Mouse (Mus musculus) duodenum, adult 2 months (tissue): Measurements from ENCODE around the gene Tnnc1. TPM values are rescaled to one million over a fixed set of nuclear protein-coding genes. Genes with fewer than 3 reads are reported as not detected.

Experiments
- polyA plus RNA-seq: library from polyadenylated mRNA; depleted of rRNA; stranded (reverse); fragments of >200 nt; gene quantifications from 2 replicates; pipeline ENCODE4 v1.2.3, GENCODE M21; 2012; ENCODE audit warnings: low replicate concordance; rRNA removed

The Tnnc1 gene
- polyA plus RNA-seq, result not detected in 2 replicates

GRCm38 (mm10) chr14:31208084-31208483, at the start of gene Tnnc1:
TSS of gene Tnnc1 (plus strand) at chr14:31208312.

GRCm38 (mm10) chr14:31168425-31168824, 39.7 kb upstream of the Tnnc1 start, which contains the start of gene Stab1:
TSS of gene Stab1 (minus strand) at chr14:31168641.

GRCm38 (mm10) chr14:31216846-31217245, 8.7 kb downstream of the Tnnc1 start, which contains the start of gene Nisch:
TSS of gene Nisch (minus strand) at chr14:31216946.

GRCm38 (mm10) chr14:31217666-31218065, 9.6 kb downstream of the Tnnc1 start, which contains the start of gene Sema3g:
TSS of gene Sema3g (plus strand) at chr14:31217860.

GRCm38 (mm10) chr14:31251084-31251604, 43.0 kb downstream of the Tnnc1 start, which contains the start of the genes Phf7 and Bap1:
TSS of gene Phf7 (minus strand) at chr14:31251317.
TSS of gene Bap1 (plus strand) at chr14:31251450.

Other genes starting within 250 kb of the Tnnc1 start
- gene Glt8d1, start 206.9 kb upstream of the Tnnc1 start, polyA plus RNA-seq, result 3.1 and 3.6 TPM in 2 replicates
- gene Spcs1, start 206.6 kb upstream of the Tnnc1 start, polyA plus RNA-seq, result 44.8 and 72.3 TPM in 2 replicates
- 3.9 and 4.9 TPM in 2 replicates for gene Pbrm1, start 189.2 kb upstream of the Tnnc1 start, polyA plus RNA-seq
- 4.8 and 6.8 TPM in 2 replicates for gene Gnl3, start 189.2 kb upstream of the Tnnc1 start, polyA plus RNA-seq
- 44.1 and 80.0 TPM in 2 replicates for gene Smim4, start 79.4 kb upstream of the Tnnc1 start, polyA plus RNA-seq
- 9.2 and 16.3 TPM in 2 replicates for gene Nt5dc2, start 77.3 kb upstream of the Tnnc1 start, polyA plus RNA-seq
- gene Stab1, start 39.7 kb upstream of the Tnnc1 start, polyA plus RNA-seq, result 34.2 and 62.3 TPM in 2 replicates
- gene Nisch, start 8.6 kb downstream of the Tnnc1 start, polyA plus RNA-seq, result 127 and 135 TPM in 2 replicates
- gene Sema3g, start 9.5 kb downstream of the Tnnc1 start, polyA plus RNA-seq, result 1.5 and 3.3 TPM in 2 replicates
- 3.1 and 3.5 TPM in 2 replicates for gene Phf7, start 43.0 kb downstream of the Tnnc1 start, polyA plus RNA-seq
- gene Bap1, start 43.1 kb downstream of the Tnnc1 start, polyA plus RNA-seq, result 25.9 and 28.7 TPM in 2 replicates
- gene Dnah1, start 115.6 kb downstream of the Tnnc1 start, polyA plus RNA-seq, result 0.01 and 0.08 TPM in 2 replicates
- 4.6 and 5.8 TPM in 2 replicates for gene Capn7, start 128.3 kb downstream of the Tnnc1 start, polyA plus RNA-seq
- gene Sh3bp5, start 227.8 kb downstream of the Tnnc1 start, polyA plus RNA-seq, result 1.3 and 1.7 TPM in 2 replicates